Mouse (Mus musculus) left cerebral cortex, postnatal 14 days (tissue): ENCODE results near the gene Klf5. TPM values are rescaled to one million over a fixed set of nuclear protein-coding genes. Genes with fewer than 3 reads are reported as not detected.

Experiments
- DNase-seq, 2 experiments: peaks; one replicate each; pipeline ENCODE4 v3.0.0; 2021 to 2022; ENCODE audit warnings: low spot score in 2 of 2, mixed read lengths in 1 of 2
- intact Hi-C: fragments of 180-260 bp; cut with DNase I; formaldehyde crosslinking; loops from one replicate; pipeline ENCODE4 v1.15.1; 2025
- long read RNA-seq, 2 experiments: library from polyadenylated mRNA; stranded (forward); transcript quantifications; one replicate each; pipeline ENCODE4 v2.0.0; 2021
- total RNA-seq, 2 experiments: library from RNA; stranded (reverse); gene quantifications; 2 replicates each; pipeline ENCODE4 v1.2.3; 2021

Klf5 gene
- total RNA-seq: 10 to 100 TPM; 13.6 to 16.3 TPM
- long read RNA-seq, experiment 1, transcript Klf5-201 (4 exons, 3,352 nt): major isoform, 14 of 16 reads
- long read RNA-seq, experiment 1, partial matches to known transcripts: 0 of 16 reads
- long read RNA-seq, experiment 1, other reads (novel, unspliced or antisense): 2 of 16 reads
- long read RNA-seq, experiment 2, transcript Klf5-201 (4 exons, 3,352 nt): major isoform, 17 of 20 reads
- long read RNA-seq, experiment 2, partial matches to known transcripts: 1 of 20 reads
- long read RNA-seq, experiment 2, other reads (novel, unspliced or antisense): 2 of 20 reads

DNA sequence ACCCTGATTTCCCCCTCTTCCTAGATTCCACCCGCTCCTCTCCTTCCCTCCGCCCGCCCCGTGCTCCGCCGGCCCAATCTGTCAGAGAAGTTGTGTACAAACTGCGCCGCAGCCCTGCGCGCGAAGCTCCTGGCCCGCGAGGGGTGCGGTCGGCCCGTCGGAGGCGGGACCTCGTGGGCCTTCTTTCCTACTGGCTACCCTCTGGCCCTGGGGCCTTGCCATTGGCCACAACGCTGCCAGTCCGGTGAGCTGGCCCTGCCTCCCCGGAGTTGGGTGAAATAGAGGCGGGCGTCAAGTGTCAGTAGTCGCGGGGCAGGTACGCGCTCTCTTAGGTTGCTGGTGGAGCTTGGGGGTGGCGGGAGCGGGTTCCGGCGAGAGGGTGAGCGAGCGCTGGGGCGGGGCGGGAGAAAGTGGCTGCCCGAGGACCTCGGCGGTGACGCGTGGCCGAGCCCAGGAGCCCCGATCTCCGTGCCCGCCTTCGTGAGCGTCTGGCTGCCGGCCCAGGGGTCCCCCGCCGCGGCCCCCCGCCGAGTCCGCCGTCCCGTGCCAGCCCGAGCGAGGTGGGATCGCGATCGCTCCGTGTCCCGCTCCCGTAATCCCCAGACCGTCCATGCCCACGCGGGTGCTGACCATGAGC lies at the start of gene Klf5:
TSS of gene Klf5 (plus strand) at position 307 of the 637 bp plus-strand sequence.
- intact Hi-C loops: loop anchor here (5.0 kb wide), 3 partner anchors 156 to 594 kb away; no protein-coding TSS in a partner anchor

DNA sequence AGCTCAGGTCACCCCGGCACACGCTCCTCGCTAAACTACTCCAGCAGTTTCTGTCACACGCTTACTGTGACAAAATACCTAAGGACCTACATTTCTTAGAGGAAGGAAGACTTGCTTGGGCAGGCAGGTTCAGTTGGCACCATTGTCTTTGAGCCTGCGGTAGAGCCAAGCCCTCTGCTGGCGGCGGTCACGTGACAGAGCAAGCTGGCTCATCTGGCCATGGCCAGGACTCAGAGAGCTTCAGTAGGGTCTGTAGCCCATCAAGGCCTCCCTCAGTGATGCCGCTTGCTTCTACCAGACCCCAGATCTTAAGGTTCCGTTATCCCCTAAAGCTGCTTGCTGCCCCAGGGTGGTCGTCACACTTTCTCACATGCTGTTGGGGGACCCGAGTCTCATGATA lies 36.5 kb upstream of the Klf5 start:
- DNase-seq: no peak
- intact Hi-C loops: no loop called here

More for the DNA sequence above, at the start of gene Klf5:
- DNase-seq: peak; percentile 93

DNA sequence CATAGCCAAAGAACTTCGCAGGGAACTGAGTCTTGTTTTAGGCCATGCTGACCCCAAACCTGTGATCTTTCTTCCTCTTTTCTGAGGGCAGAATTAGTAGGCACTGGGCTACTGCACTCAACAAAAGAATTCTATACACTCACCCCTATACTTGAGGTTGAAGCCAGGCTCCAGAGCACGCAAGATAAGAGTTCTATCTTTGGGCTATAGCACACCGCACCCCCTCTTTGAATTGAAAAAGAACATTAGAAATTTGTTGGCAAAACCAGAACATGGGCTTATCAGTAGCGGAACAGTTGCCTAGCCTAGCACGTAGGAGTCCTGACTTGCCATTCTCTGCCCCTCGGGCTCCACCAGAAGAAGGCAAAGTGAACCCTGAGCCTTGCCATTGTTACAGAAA lies 34.7 kb upstream of the Klf5 start:
- intact Hi-C loops: no loop called here
- no peak for DNase-seq

DNA sequence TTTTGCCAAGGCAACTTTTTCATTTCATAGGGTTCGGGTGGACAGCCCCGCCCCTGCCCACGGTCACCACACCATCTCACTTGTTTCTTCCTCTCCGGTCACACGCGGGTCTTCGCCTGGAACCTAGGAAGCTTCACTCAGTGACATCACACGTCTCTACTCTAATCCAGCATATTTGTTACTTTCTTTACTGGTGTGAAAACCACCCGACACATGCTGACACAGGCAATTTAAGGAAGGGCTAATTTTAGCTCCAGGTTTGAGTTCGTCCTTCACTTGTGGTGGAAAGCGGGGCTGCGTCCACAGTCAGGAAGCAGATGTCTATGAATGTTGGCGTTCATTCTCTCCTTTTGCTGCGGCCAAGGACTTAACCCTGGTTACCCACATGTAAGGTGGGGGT lies 32.7 kb upstream of the Klf5 start:
- intact Hi-C loops: no loop called here

DNA sequence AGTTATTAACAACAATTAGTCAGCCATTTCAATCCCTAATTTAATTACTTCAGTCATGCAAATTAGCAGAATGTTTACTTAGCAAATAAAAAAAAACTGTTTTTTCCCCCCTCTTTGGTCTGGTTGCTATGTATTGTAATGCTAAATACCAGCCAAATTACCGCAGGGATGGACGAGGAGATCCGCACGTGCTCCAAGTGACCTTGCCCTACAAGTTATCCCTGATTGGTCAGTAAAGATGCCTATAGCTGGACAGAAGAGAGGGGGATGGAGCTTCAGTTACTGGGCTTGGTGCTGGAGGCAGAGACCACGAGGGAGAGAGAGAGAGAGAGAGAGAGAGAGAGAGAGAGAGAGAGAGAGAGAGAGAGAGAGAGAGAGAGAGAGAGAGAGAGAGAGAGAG lies 31.7 kb upstream of the Klf5 start:
- intact Hi-C loops: no loop called here
- DNase-seq: no peak

More for the DNA sequence above, 32.7 kb upstream of the Klf5 start:
- no peak for DNase-seq

DNA sequence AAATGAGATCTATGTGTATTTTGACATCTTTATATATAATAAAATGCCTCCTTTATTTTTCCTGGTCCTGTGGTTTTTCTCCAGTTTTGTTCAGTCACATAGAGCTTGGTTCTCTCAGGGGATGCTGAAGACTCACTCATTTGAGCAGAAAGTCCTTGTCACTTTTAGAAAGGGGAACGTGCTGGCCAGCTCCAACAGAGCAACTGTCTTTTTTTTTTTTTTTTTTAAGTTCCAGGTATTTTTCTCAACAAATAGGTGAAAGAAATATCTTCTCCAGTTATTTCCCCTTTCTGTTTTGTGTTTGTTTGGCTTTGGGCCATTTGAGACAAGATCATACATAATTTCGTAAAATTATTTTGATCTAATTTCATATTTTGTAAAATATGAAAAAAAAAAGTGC lies 24.4 kb upstream of the Klf5 start:
- DNase-seq: no peak
- intact Hi-C loops: no loop called here

DNA sequence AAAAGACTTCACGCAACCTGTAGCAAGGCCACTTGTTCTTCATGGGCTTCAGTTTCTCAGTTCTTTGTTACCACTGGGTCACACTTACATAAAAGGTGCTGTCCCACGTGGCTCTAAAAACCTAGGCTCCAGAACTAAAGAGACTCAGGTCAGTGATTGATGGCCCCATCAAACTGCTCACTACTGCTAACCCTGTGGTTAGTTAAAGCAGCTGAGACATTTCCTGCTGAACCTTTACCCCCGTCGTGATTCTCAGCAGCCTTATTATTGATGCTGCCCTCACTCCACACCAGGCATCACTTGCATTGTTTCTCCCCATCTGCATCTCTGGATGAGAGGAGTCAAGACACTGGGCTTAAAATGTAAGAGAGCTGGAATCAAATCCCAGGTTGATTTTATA lies 22.7 kb upstream of the Klf5 start:
- DNase-seq: no peak
- intact Hi-C loops: no loop called here

DNA sequence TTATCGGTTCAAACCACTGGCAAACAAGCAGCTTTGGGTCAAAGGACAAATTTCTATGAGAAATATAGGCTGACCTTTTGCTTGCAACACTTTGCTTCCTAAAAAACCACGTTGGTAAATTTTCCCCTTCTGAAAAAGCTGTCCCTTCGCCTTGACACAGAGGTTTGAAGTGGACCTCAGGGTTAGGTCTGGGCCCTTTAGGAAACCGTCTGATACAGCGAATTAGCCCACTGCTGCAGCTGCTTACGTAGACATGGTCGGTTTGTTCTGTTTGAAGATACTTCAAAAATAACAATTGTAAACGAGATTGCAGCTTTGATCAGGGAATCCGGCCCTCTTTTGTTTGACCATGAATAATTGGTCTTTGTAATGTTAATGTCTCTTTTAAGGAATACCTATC lies 20.2 kb upstream of the Klf5 start:
- DNase-seq: no peak
- intact Hi-C loops: no loop called here

DNA sequence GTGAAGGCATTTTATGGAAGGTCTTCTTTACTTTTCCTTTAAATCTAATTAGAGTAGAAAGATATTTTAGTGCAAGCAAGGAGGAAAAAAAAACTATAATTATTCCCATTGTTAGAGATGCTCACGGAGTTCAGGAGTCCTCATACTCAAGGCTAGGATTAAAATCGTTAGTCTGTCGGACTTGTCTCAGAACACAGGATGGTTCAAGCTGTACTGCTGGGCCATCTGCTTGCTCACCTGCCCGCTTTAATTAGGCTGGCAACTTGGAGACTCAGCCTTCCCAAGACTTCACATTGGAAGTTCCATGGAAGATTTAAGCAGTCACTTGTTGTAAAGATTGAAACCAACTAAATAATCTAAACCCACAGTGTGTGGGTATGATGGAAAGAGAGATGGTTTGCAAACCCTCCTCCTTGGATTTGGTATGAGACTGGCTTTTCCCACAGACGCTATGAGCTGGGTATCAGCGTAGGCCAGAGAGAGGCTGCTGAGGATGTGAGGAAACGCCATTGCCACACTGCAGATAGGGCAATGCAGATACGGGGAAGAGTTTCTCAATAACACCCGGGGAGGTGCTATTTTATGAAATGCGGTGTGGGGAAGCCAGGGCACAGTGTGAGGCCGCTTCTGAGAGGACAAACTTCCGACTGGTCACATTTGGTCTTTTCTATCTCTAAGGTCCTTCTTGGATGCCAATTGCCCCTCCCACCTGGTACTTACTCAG lies 19.6 kb upstream of the Klf5 start:
- intact Hi-C loops: no loop called here
- no peak for DNase-seq

DNA sequence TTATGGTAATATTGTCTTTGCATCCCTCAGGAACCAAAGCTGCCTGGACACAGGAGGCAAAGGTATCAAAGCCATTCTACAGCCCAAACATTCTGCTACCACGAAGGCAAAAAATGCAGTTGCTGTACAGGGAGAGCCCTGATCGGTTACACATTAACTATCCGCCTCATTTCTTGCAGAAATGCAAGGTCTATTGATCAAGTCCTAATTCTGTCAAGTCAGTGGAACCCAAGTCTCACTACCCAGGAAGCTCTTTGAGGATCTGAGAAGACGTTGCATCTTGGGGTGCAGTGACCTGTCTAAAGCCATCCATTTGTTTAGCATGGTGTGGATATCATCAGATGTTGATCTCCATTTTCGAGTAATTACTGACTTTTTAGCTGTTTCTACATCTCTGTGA lies 18.1 kb upstream of the Klf5 start:
- no peak for DNase-seq
- intact Hi-C loops: no loop called here

DNA sequence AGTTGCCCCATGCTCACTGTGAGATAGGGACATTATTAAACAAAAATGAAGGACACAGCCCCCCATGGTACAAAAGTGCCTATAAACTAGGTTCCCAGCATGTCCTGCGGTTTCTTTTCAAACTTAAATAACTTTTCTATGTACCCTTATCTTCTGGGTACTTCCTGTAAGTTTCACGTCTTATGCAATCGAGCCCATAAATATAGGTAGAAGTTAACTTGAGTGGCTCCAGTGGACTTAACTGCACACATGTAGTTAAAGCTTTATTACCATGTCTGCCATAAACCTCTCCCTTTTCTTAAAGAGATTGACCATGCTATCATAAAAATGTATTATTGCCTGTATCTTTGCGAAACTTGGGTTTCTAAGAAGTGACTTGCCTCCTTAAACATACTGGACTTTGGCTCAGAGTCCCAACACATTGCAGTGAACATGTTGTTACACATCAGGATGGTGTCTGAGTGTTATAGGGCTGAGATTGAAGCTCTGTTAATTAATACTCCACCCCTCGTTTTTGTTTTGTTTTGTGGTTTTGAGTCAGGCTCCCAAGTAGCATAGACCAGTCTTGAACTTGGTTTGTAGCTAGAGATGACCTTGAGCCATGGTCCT lies 17.6 kb upstream of the Klf5 start:
- no peak for DNase-seq
- intact Hi-C loops: no loop called here

DNA sequence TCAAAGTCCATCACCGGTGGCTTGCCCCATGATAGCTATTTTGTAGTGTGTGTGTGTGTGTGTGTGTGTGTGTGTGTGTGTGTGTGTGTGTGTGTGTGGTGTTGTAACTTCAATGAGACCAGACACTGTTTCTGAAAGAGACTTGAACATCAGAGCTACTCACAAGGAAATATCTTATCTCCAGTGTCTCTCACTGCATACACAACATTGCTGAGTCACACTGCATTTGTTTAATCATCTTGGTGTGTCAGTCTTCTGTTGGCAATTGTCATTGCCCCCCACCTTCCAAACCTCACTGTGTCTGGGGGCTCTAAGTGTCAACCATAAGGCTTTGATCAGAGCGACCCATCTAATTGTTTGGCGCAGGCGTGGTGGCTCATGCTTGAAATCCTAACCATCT lies 13.0 kb upstream of the Klf5 start:
- intact Hi-C loops: no loop called here
- DNase-seq: no peak

DNA sequence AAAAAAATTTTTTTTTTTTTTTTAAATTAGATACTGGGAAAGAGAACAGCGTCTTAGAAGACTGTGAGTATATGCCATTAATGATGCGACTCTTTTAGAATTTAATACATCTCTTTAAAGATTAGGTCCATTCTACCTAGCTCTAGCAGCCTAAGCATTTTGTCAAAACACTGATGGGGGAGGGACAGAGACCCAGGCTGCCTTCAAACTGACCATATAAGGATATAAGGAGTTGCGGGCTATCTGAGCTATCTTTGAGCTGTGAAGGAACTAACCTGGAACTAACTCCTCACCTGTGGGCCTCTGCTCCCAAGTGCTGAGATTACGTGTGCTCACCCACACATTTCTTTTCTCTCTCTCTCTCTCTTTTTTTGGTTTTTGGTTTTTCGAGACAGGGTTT lies 6.3 kb upstream of the Klf5 start:
- intact Hi-C loops: no loop called here
- no peak for DNase-seq

DNA sequence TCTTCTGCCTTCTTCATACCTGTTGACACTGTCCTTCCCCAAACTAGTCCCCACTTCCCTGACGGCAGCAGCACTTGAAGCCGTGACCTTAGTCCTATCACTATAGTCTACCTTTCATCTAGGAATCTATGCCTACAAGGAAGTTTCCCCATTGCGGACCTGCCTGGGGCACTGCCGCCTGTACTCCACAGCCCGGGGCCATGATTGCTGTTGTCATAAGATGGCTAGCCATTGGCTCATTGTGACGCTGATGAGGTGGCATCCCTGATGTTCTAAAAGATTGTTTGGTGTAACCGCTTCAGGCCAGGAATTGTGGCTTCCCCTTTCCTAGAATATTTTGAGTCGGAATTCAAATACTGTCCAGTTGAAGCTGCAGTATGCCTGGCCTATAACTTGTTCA lies 4.1 kb upstream of the Klf5 start:
- intact Hi-C loops: no loop called here
- no peak for DNase-seq

DNA sequence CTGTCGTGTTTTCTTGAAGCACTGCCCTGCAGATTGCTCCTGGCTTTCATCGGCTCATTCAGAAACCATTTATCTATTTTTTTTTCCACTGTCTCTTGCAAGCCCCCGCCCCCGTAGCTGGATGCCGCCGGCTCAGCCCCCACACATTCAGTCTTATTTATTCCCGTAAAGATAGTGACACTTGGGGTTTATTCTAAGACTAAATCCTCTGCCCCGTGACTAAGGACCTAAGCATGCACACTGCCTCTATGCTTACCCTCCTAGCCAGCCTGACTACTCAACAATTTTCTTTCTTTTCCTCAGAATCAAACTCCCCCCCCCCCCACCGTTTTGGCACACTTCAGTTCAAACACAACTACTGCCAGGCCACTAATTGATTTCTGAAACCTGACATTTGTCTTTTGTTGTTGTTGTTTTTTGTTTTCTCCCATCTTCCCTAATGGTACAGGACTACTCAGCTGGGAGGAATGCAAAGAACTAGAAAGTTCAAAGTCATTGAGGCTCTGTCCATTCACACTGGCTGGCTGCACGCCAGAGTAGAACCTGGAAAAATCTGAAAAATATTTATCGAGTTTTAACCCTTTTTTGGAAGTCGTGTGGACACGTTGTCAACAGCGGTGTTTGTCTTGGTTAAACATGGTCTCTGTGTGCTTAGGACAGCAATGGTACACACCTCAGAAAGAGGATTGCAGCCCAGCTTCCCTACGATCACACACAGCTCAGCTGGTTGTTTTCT lies 2.7 kb upstream of the Klf5 start:
- no peak for DNase-seq

DNA sequence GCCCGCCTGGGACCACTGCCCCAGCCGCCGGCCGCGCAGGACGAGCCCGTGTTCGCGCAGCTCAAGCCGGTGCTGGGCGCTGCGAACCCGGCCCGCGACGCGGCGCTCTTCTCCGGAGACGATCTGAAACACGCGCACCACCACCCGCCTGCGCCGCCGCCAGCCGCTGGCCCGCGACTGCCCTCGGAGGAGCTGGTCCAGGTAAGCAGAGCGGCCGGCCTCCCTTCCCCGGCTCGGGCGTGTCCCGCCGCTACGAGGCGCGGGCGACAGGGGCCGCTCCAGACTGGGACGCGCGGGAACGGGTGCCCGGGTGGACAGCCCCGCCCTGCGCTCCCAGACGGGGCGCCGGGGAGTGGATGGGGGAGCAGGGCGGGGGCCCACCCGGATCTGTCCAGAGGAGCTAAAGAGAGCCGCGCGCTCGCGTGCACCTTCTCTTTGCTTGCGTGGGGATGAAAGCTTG lies 561 bp downstream of the Klf5 start:
- peak; percentile 43 to 63 for DNase-seq

More for the DNA sequence above, 2.7 kb upstream of the Klf5 start:
- intact Hi-C loops: loop anchor here (5.0 kb wide), 3 partner anchors 153 to 597 kb away; no protein-coding TSS in a partner anchor

DNA sequence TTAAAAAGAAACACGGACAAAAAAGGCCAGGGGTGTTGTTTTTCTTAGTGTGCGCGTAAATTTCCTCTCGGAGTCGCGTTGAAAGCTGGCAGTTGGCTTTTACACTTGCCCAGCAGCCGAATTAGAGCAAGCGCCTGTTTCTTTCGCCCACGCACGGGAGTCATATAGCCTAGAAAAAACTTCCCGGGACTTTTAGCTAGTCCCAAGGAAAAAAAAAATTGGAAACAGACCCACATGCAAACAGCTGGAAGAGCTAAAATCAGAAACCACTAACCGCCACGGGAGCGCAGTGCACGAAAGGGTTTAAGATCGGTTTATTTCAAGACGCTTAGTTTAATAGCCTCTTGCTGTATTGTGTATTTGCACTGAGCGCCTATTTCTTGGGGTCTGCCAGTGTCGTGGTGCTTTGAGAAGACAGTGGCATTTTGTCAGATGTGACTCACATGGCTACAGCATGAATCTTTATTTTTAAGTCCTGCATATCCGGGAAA lies 1.3 kb downstream of the Klf5 start:
- intact Hi-C loops: loop anchor here (5.0 kb wide), 3 partner anchors 157 to 593 kb away; no protein-coding TSS in a partner anchor
- peak; percentile 48 to 60 for DNase-seq

More for the DNA sequence above, 561 bp downstream of the Klf5 start:
- intact Hi-C loops: loop anchor here (5.0 kb wide), 3 partner anchors 157 to 593 kb away; no protein-coding TSS in a partner anchor

DNA sequence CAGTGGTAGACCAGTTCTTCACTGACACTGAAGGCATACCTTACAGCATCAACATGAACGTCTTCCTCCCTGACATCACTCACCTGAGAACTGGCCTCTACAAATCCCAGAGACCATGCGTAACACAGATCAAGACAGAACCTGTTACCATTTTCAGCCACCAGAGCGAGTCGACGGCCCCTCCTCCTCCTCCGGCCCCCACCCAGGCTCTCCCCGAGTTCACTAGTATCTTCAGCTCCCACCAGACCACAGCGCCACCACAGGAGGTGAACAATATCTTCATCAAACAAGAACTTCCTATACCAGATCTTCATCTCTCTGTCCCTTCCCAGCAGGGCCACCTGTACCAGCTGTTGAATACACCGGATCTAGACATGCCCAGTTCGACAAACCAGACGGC lies 3.0 kb downstream of the Klf5 start:
- intact Hi-C loops: no loop called here
- no peak for DNase-seq

DNA sequence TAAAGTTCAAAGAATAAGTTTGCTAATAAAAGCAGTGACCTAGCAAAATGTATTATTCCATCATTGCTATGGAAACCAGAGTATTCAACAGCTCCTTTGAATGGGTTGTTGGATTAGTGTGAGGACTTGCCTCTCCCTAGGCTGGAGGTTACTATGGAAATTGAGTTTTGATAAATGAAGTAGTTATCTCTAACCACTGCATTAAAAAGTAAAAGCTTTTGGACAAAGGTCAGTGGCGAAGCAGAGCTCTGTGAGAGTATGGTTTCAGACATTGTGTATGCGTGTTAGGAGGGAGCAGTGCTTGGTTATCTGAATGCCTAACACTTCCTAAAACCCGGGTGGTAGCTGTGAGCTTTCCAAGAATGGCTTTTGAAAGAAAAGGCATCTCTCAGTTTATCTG lies 5.9 kb downstream of the Klf5 start:
- DNase-seq: no peak
- intact Hi-C loops: no loop called here
